Mouse (Mus musculus) kidney, embryonic 14.5 days (tissue): Measurements from ENCODE around the gene Slc38a9. TPM values are rescaled to one million over a fixed set of nuclear protein-coding genes. Genes with fewer than 3 reads are reported as not detected.

Experiments
- ATAC-seq: fragments of 200-750 bp; cut with Nextera tagmentation; 2 replicates; pipeline ENCODE4 v1.8.0; 2017; ENCODE audit warnings: moderate number of reproducible peaks, mild to moderate bottlenecking, moderate TSS enrichment, moderate library complexity; ENCODE audit not compliant: low FRiP score, low TSS enrichment
- H3K27ac ChIP-seq: fragments of 300-500 bp; sonication (generic); 2 replicates; pipeline ENCODE4 v1.5.1; 2014; ENCODE audit warnings: low read depth, mild to moderate bottlenecking, low read length, moderate library complexity, mixed read lengths
- H3K27me3 ChIP-seq: fragments of 300-500 bp; sonication (generic); 2 replicates; pipeline ENCODE4 v1.6.1; 2014; ENCODE audit warnings: mild to moderate bottlenecking, low read length; ENCODE audit not compliant: control insufficient read depth, insufficient read depth
- H3K36me3 ChIP-seq: fragments of 300-500 bp; sonication (generic); 2 replicates; pipeline ENCODE4 v1.6.1; 2014; ENCODE audit warnings: low read length, mixed read lengths; ENCODE audit not compliant: control insufficient read depth, insufficient read depth
- H3K4me1 ChIP-seq: fragments of 300-500 bp; sonication (generic); 2 replicates; pipeline ENCODE4 v1.6.1; 2014; ENCODE audit warnings: low read length, mixed read lengths; ENCODE audit not compliant: control insufficient read depth, insufficient read depth
- H3K4me2 ChIP-seq: fragments of 300-500 bp; sonication (generic); replicated peaks from 2 replicates; pipeline ENCODE4 v1.6.1; 2014; ENCODE audit warnings: low read depth, mild to moderate bottlenecking, low read length
- H3K4me3 ChIP-seq: fragments of 300-500 bp; sonication (generic); 2 replicates; pipeline ENCODE4 v1.5.1; 2014; ENCODE audit warnings: mild to moderate bottlenecking, low read length
- H3K9ac ChIP-seq: fragments of 300-500 bp; sonication (generic); 2 replicates; pipeline ENCODE4 v1.6.1; 2014; ENCODE audit warnings: low read depth, mild to moderate bottlenecking, low read length, moderate library complexity
- H3K9me3 ChIP-seq: fragments of 300-500 bp; sonication (generic); 2 replicates; pipeline ENCODE4 v1.6.1; 2016; ENCODE audit warnings: low read length; ENCODE audit not compliant: control insufficient read depth
- WGBS: fragments of 180-500 bp; shearing (Covaris S2); extraction: QIAGEN DNeasy Blood & Tissue Kit; methylation state at CpG from one replicate; pipeline ENCODE4 v1.1.7; 2014; 5-methylcytosine and 5-hydroxymethylcytosine counted together
- polyA plus RNA-seq: library from polyadenylated mRNA; unstranded; fragments of >200 nt; fragmentation: Nextera tagmentation; extraction: Ambion mirVana; gene quantifications from 2 replicates; pipeline ENCODE4 v1.2.1, GENCODE M21; 2014

Gene Slc38a9
- 13.1 and 14.2 TPM in 2 replicates for polyA plus RNA-seq

DNA sequence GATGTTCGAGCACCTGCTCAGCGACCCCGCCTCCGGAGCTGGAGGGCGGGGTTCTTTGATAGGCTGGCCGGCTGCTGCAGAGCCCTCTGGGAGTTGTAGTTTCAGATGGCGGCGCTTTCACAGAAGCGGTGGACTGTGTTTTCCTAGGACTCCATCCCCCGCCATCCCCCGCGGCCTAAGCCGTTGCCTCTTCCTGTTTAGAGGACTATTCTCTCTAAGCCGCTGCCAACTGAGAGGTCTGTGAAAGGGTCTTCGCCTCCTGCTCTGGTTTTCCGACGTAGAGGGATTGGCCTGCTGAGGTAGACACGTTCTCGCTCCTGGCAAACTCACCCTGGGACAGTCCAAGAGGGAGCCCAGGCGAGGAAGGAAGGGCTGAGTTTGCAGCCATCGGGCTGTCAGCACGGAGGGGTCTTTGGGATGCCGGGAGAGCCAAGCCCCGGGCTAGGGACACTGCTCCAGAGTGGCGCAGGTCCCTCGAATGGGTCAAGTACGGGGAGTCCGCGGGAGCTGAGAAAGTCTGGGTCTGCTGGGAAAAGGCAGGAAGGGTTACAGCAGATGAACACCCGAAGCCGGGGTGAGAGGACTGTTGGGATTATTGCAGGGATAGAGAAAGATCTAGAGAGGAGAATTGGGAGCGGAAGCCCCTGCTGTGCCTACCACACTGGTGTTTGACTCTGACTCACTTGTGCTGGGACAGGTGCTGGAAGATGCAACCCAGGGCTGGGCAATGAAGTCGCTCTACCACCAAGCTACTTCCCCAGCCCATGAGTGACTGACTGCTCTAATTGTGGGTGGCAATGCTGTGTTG lies at the start of gene Slc38a9:
TSS of gene Slc38a9 (plus strand) at position 178 of the 808 bp plus-strand sequence.
- no peaks in the 10 kb centered on the region for H3K36me3 ChIP-seq
- H3K9me3 ChIP-seq = no peaks in the 10 kb centered on the region
- H3K27ac ChIP-seq = no peak within 1 kb of the TSS
- peak; percentile 99 for ATAC-seq
- no peaks in the 10 kb centered on the region for H3K27me3 ChIP-seq
- no peaks in the 10 kb centered on the region for H3K4me1 ChIP-seq
- peak within 1 kb of the TSS; percentile 69 for H3K9ac ChIP-seq
- under 1% methylated on average over 33 of the region's 33 CpGs for WGBS
- H3K4me2 ChIP-seq = peak within 1 kb of the TSS; percentile 90
- peak within 1 kb of the TSS; percentile 87 for H3K4me3 ChIP-seq

DNA sequence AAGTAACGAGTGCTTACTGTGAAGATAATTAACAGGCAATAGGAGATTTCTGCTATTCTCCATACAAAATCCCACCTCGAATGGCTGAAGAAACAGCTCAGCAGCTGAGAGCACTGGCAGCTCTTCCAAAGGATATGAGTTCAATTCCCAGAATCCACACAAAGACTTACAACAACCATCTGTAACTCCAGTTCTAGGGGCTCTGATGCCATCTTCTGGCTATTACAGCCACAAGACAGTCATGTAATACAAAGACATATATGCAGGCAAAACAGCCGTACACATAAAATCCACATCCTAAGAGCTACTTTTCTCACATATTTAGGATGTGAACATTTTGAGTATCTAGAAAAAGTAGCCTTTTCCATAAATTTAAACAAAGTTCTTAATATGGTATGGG lies 39.0 kb upstream of the Slc38a9 start:
- Histone ChIP-seq H3K4me1 (no peaks in the 10 kb centered on the region), H3K36me3 (no peaks in the 10 kb centered on the region), H3K9me3 (no peaks in the 10 kb centered on the region), H3K4me2 (no peak overlapping the region), H3K9ac (no peak overlapping the region), H3K27me3 (no peaks in the 10 kb centered on the region), H3K4me3 (no peak overlapping the region), H3K27ac (no peak overlapping the region)
- no peak for ATAC-seq
- 55% methylated on average over 3 of the region's 3 CpGs for WGBS

DNA sequence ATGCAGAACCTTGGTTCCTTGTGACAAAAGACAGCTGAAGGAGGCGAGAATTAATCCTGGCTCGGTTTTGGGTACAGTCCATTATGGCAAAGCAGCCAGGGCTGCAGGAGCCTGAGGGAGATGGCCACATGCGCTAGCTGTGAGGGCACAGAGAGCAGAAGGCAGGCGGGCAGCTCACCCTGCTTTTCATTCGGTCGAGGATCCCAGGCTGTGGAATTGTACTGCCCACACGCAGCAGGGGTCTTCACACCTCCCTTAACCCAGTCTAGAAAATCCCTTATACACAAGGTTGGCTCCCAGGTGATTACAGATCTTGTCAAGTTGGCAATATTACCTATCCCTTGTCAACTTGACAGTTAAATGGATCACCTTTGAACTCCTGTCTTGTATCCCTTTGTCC lies 36.9 kb upstream of the Slc38a9 start:
- Histone ChIP-seq H3K27me3 (no peaks in the 10 kb centered on the region), H3K36me3 (no peaks in the 10 kb centered on the region), H3K4me1 (no peaks in the 10 kb centered on the region), H3K4me3 (no peak overlapping the region), H3K9me3 (no peaks in the 10 kb centered on the region), H3K9ac (no peak overlapping the region), H3K4me2 (no peak overlapping the region), H3K27ac (no peak overlapping the region)
- WGBS = 54% methylated on average over 7 of the region's 7 CpGs
- ATAC-seq = no peak

DNA sequence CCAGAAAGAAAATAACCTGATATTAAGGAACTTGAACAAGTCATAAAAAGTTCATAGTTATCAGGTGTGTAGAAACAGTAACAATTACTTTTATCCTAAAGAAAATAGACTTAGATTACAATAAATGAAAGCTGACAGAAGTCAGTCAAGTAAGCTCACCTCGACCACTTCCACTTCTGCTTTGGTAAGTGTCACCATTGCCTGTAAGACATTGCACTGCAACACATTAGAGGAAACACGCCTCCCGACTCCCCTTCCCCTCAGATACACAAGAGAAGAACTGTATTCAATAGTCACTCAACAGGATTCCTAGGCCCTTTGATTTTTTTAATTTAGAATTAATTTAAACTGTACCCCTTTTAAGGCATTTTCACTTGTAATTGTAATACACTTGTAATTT lies 35.9 kb upstream of the Slc38a9 start:
- Histone ChIP-seq H3K27ac (no peak overlapping the region), H3K9me3 (no peaks in the 10 kb centered on the region), H3K36me3 (no peaks in the 10 kb centered on the region), H3K4me1 (no peaks in the 10 kb centered on the region), H3K9ac (no peak overlapping the region), H3K27me3 (no peaks in the 10 kb centered on the region), H3K4me3 (no peak overlapping the region), H3K4me2 (no peak overlapping the region)
- WGBS = 82% methylated on average over 3 of the region's 3 CpGs
- no peak for ATAC-seq

DNA sequence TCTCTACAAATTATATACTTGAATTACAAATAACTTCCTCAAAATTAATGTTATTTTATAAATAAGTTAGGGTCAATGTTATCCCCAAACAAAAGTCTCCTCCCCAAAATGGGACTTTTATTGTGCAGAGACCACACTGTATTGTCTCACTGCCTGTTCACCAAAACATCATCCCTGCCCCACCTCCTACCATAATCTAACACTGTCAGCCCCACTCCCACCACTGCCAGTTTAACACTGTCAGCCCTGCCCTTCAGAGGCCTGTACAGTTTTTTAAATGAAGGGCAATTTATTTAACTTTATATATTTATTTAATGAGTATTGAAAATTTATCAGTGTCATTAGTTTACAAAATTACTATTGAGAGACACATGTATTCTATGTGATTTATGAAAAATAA lies 35.0 kb upstream of the Slc38a9 start:
- Histone ChIP-seq H3K36me3 (no peaks in the 10 kb centered on the region), H3K27ac (no peak overlapping the region), H3K27me3 (no peaks in the 10 kb centered on the region), H3K9me3 (no peaks in the 10 kb centered on the region), H3K9ac (no peak overlapping the region), H3K4me3 (no peak overlapping the region), H3K4me1 (no peaks in the 10 kb centered on the region), H3K4me2 (no peak overlapping the region)
- no peak for ATAC-seq

DNA sequence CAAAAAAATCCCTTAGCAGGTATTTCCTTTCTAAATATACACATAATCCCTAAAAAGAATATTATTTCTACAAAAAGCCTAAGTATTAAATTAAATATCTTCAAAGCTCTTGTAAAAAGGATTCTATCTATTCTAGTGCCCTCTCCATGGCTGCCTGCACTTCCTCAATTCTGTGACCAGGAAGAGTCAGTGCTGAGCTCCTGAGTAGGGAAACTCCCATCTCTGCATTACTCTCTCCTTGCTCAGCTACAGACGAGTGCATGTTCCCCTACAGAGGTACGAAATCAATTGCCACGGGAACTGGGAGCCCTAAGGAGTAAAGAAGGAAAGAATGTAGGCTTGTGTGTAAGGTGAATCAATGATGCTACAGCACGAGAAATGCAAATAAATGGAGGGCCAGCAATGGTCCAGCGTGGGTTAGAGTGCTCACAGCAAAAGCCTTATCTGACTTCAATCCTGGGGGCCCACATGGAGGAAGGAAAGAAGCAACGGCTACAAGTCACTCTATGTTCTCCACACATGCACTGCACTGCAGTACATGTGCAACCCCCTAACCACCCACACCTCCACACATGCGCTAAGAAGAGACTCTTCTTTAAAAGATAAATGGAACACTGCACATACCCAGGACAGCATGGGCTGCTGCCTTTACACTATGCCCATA lies 25.2 kb upstream of the Slc38a9 start:
- no peak overlapping the region for H3K4me3 ChIP-seq
- no peaks in the 10 kb centered on the region for H3K4me1 ChIP-seq
- no peak for ATAC-seq
- H3K27me3 ChIP-seq = no peaks in the 10 kb centered on the region
- no peak overlapping the region for H3K4me2 ChIP-seq
- H3K36me3 ChIP-seq = no peaks in the 10 kb centered on the region
- no peak overlapping the region for H3K27ac ChIP-seq
- H3K9me3 ChIP-seq = no peaks in the 10 kb centered on the region
- WGBS = 78% methylated on average over 7 of the region's 7 CpGs
- H3K9ac ChIP-seq = no peak overlapping the region

DNA sequence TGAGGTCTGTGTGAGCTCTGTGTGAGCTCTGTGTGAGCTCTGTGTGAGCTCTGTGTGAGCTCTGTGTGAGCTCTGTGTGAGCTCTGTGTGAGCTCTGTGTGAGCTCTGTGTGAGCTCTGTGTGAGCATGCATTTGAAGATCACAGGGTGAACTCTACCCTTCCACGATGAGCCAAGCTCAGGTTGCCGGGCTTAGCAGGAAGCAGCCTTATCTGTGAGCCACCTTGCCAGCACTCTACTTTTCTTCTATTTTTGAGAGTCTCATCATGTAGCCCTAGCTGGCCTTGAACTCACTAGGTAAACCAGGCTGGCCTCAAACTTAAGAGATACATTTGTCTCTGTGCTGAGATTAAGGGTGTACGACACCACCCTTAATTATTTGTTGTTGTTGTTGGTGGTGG lies 24.1 kb upstream of the Slc38a9 start:
- H3K27ac ChIP-seq = no peak overlapping the region
- no peak for ATAC-seq
- H3K4me2 ChIP-seq = no peak overlapping the region
- 52% methylated on average over 3 of the region's 3 CpGs for WGBS
- no peak overlapping the region for H3K4me3 ChIP-seq
- no peaks in the 10 kb centered on the region for H3K27me3 ChIP-seq
- H3K36me3 ChIP-seq = no peaks in the 10 kb centered on the region
- H3K9ac ChIP-seq = no peak overlapping the region
- no peaks in the 10 kb centered on the region for H3K9me3 ChIP-seq
- H3K4me1 ChIP-seq = no peaks in the 10 kb centered on the region

DNA sequence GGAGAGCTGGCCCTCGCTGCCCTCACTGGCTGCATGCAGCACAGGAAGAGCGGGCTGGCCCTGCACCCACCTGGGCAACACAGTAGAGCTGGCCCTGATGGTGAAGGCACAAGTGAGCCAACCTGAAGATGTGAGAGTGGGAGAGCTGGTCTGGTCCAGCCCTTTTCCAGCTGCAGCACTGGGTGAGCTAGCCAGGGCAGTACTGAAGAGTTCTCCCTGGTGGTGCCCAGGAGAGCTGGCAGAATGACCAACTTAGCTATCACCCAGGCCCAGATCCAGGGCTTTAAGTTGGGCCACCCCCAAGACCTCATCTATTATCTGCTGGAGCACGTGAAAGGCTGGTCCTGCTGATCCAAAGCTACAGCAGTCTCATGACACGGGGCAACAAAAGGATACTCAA lies 21.4 kb upstream of the Slc38a9 start:
- Histone ChIP-seq H3K4me3 (no peak overlapping the region), H3K27ac (no peak overlapping the region), H3K9ac (no peak overlapping the region), H3K9me3 (no peaks in the 10 kb centered on the region), H3K4me1 (no peaks in the 10 kb centered on the region), H3K36me3 (no peaks in the 10 kb centered on the region), H3K4me2 (no peak overlapping the region), H3K27me3 (no peaks in the 10 kb centered on the region)
- ATAC-seq = no peak
- WGBS = 72% methylated on average over 4 of the region's 4 CpGs

DNA sequence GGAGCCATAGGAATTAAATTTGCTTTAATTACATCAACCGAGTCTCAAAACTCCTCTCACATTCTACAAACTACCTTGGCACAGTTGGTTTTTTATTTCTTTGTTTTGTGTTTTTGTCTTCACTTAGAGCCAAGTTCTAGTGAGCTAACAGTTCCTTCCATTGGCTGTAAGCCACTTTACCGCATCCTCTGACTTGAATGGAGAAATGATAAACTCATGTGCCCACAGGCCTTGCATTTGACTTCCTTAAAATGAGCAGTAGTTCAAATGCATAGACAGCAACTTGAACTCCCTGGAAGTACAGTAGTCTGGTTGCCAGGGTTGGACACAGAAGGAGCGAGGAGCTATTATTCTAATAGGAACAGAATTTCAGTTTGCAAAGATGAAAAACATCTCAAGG lies 17.7 kb upstream of the Slc38a9 start:
- no peaks in the 10 kb centered on the region for H3K36me3 ChIP-seq
- H3K9ac ChIP-seq = no peak overlapping the region
- no peaks in the 10 kb centered on the region for H3K4me1 ChIP-seq
- no peaks in the 10 kb centered on the region for H3K9me3 ChIP-seq
- H3K27ac ChIP-seq = no peak overlapping the region
- H3K4me3 ChIP-seq = no peak overlapping the region
- WGBS = 91% methylated on average over 3 of the region's 3 CpGs
- no peaks in the 10 kb centered on the region for H3K27me3 ChIP-seq
- H3K4me2 ChIP-seq = no peak overlapping the region
- no peak for ATAC-seq
